In the genomic region with DNA sequence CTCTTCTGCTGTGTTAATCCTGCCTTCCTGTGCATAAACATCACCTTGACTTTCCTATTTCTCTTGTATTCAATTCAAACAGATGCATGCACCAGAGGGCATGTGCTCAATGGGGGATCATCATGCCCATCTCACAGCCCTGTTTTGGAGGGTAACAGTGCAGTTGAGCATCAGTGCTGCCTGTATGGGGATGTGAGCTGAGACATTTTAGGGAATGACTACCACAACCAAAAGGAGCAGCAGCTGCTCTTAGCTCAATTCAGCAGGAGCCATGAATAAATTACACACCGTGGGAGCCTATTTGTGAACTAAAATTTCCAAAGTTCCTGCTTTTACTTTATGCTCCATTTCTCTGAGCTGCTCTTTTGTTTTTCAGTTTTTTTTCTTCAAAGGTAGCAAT, we compare ENCODE assay signal across 17 mouse cellular contexts.
A peak's percentile ranks its signal among the peaks of the same experiment; 100 is the strongest.
DNase-seq lines count a peak whose midpoint lies in the region; ATAC-seq lines count a peak whose summit lies in the region.
"Had no signal": no experiment of that assay in that cellular context is flagged by ENCODE, and none has a peak within 500 bp of the region (broad histone marks: within the 10 kb centered on the region; RNA-seq: fewer than 3 reads in every experiment).

No protein-coding gene starts in this region.

- no peaks in the 10 kb centered on the region for H3K27me3 ChIP-seq in forebrain, embryonic 11.5 days (ENCODE audit: control insufficient read depth, insufficient read depth, low read length)
- H3K27me3 ChIP-seq in forebrain, embryonic 10.5 days (ENCODE audit: poor library complexity, severe bottlenecking): no peaks in the 10 kb centered on the region
- H3K27me3 ChIP-seq: heart, embryonic 13.5 days; liver, embryonic 12.5 days; lung, embryonic 15.5 days had no signal

- DNase-seq in forebrain, embryonic 11.5 days (ENCODE audit: low spot score): no peak
- no peak for DNase-seq in forebrain, embryonic 10.5 days (ENCODE audit: extremely low spot score, low spot score)
- DNase-seq in layer of hippocampus, adult 9-11 months: peak; percentile 28
- no peak for DNase-seq in layer of hippocampus, postnatal 36 days
- peak; percentile 1 for DNase-seq in retina, postnatal 1 day
- no peak for DNase-seq in retina, embryonic 14.5 days (ENCODE audit: low spot score)
- no peak for DNase-seq in gastrocnemius, postnatal 4 days (ENCODE audit: low spot score in 2 of 2)
- DNase-seq in cerebellum, adult 8-10 months: no peak
- DNase-seq: cerebellum, postnatal 25 days; heart, postnatal 4 days; thymus, postnatal 25 days had no signal

- H3K36me3 ChIP-seq in forebrain, embryonic 11.5 days (ENCODE audit: control insufficient read depth, insufficient read depth, low read length): no peaks in the 10 kb centered on the region
- no peaks in the 10 kb centered on the region for H3K36me3 ChIP-seq in forebrain, embryonic 10.5 days (replicated peaks)
- H3K36me3 ChIP-seq: heart, embryonic 13.5 days; limb, embryonic 10.5 days; liver, embryonic 12.5 days; lung, embryonic 15.5 days had no signal

- 0 out of 2 replicates have a peak, but pooled peaks have one; percentile 63 for ATAC-seq in forebrain, embryonic 11.5 days (replicated peaks; ENCODE audit: low FRiP score)
- ATAC-seq: intestine, embryonic 16.5 days; liver, embryonic 12.5 days had no signal

- H3K27ac ChIP-seq in forebrain, embryonic 11.5 days (ENCODE audit: low read depth, low read length): no peak overlapping the region
- H3K27ac ChIP-seq in forebrain, embryonic 10.5 days: no peak overlapping the region
- H3K27ac ChIP-seq: heart, embryonic 13.5 days; limb, embryonic 10.5 days; liver, embryonic 12.5 days; lung, embryonic 15.5 days; stomach, postnatal 0 days had no signal

- H3K9ac ChIP-seq in forebrain, embryonic 11.5 days (ENCODE audit: low read length): no peak overlapping the region
- H3K9ac ChIP-seq: heart, embryonic 13.5 days; liver, embryonic 12.5 days; lung, embryonic 15.5 days had no signal

- H3K4me1 ChIP-seq in forebrain, embryonic 11.5 days (replicated peaks; ENCODE audit: control insufficient read depth, insufficient read depth, low read length): 0 out of 2 replicates have a peak, but pooled peaks cover 1% of the 10 kb centered on the region
- H3K4me1 ChIP-seq in forebrain, embryonic 10.5 days: peaks cover 11% of the 10 kb centered on the region
- H3K4me1 ChIP-seq: heart, embryonic 13.5 days; limb, embryonic 10.5 days; liver, embryonic 12.5 days; lung, embryonic 15.5 days had no signal

- no peaks in the 10 kb centered on the region for H3K9me3 ChIP-seq in forebrain, embryonic 11.5 days (ENCODE audit: control insufficient read depth, low read length)
- no peaks in the 10 kb centered on the region for H3K9me3 ChIP-seq in forebrain, embryonic 10.5 days
- H3K9me3 ChIP-seq: heart, embryonic 13.5 days; limb, embryonic 10.5 days; liver, embryonic 12.5 days; lung, embryonic 15.5 days had no signal

- H3K4me3 ChIP-seq in forebrain, embryonic 11.5 days (ENCODE audit: low read depth, low read length): no peak overlapping the region
- no peak overlapping the region for H3K4me3 ChIP-seq in forebrain, embryonic 10.5 days
- H3K4me3 ChIP-seq: heart, embryonic 13.5 days; limb, embryonic 10.5 days; liver, embryonic 12.5 days; lung, embryonic 15.5 days had no signal

- H3K4me2 ChIP-seq in forebrain, embryonic 11.5 days (ENCODE audit: low read depth, low read length, severe bottlenecking): no peak overlapping the region
- H3K4me2 ChIP-seq: heart, embryonic 13.5 days; liver, embryonic 12.5 days; lung, embryonic 15.5 days had no signal

- 42% methylated on average over 1 of the region's 1 CpGs for WGBS in forebrain, embryonic 11.5 days
- WGBS in forebrain, embryonic 10.5 days: 68% methylated on average over 1 of the region's 1 CpGs

Comparison
In these comparisons a context has a peak if more than half of its experiments do, and no peak if none do; other contexts are left out.
1. DNase-seq: peak in layer of hippocampus, adult 9-11 months (single experiment) and retina, postnatal 1 day (single experiment); none in forebrain, embryonic 11.5 days (single experiment), forebrain, embryonic 10.5 days (single experiment), layer of hippocampus, postnatal 36 days (0 of 2), retina, embryonic 14.5 days (single experiment), gastrocnemius, postnatal 4 days (0 of 2) and cerebellum, adult 8-10 months (single experiment).